Mouse (Mus musculus): ENCODE measurements around the gene Cdc27. TPM values are rescaled to one million over a fixed set of nuclear protein-coding genes. Genes with fewer than 3 reads are reported as not detected.
A peak's percentile ranks its signal among the peaks of the same experiment; 100 is the strongest.

Gene Cdc27
- 22.2 and 23.8 TPM in 2 replicates for polyA plus RNA-seq (2012; rRNA removed)

DNA sequence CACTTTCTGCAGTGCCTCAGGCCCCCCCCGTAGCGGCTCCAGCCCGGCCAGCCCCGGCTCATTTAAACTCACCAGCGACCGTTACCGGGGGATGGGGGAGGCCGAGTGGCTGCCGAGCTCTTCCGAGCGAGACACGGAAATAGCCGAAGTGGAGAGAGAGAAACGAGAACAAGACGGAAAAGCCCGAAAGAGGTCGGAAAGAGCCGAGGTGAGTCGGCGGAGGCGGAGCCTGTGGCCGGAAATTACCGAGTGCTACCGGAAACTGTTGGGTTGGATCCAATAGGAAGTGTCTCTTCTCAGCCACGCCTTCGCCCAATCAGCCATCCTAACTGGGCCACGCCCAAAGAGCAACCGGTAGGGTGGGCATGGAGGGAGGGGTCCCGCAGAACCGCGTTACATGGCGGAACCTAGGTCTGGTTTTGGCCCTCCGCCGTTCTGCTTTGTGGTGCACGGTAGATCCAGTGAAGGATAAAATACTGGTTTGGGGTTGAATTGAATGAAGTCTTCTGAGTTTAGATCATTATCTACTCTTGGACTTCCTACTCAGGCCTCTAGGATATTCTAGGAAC lies at the start of gene Cdc27, which contains the start of gene Myl4:
Cdc27 (minus strand) TSS at position 215 of the 569 bp plus-strand sequence.
Myl4 (plus strand) TSS at position 258 of the 569 bp plus-strand sequence.
- Histone ChIP-seq H3K4me3 (ENCODE audit: insufficient read depth, low read length) (peak within 1 kb of the TSS; percentile 76), H3K4me1 (ENCODE audit: control insufficient read depth, insufficient read depth, low read length) (peaks cover 2% of the 10 kb centered on the region; the same call in 1 of the 2 replicates), H3K27ac (ENCODE audit: insufficient read depth, low read length) (peak within 1 kb of the TSS; percentile 93)
- TF ChIP-seq CTCF (IDR thresholded peaks at IDR 0.05; ENCODE audit: extremely low read depth, insufficient read depth, low read length) (no peak), POLR2A (IDR thresholded peaks at IDR 0.05; ENCODE audit: extremely low read depth, insufficient read depth, low read length) (peak; percentile 61; the same call in 1 of the 2 replicates)

- Histone ChIP-seq H3K27ac (ENCODE audit: insufficient read depth, low read length) (no peak overlapping the region), H3K4me3 (ENCODE audit: insufficient read depth, low read length) (no peak overlapping the region), H3K4me1 (ENCODE audit: control insufficient read depth, insufficient read depth, low read length) (no peaks in the 10 kb centered on the region)
- TF ChIP-seq CTCF (IDR thresholded peaks at IDR 0.05; ENCODE audit: extremely low read depth, insufficient read depth, low read length) (no peak), POLR2A (IDR thresholded peaks at IDR 0.05; ENCODE audit: extremely low read depth, insufficient read depth, low read length) (no peak)
These were observed 49.0 kb upstream of the Cdc27 start for GRCm38 (mm10) chr11:104599265-104599945.

- Histone ChIP-seq H3K27ac (ENCODE audit: insufficient read depth, low read length) (no peak overlapping the region), H3K4me3 (ENCODE audit: insufficient read depth, low read length) (no peak overlapping the region), H3K4me1 (ENCODE audit: control insufficient read depth, insufficient read depth, low read length) (no peaks in the 10 kb centered on the region)
- TF ChIP-seq CTCF (IDR thresholded peaks at IDR 0.05; ENCODE audit: extremely low read depth, insufficient read depth, low read length) (no peak), POLR2A (IDR thresholded peaks at IDR 0.05; ENCODE audit: extremely low read depth, insufficient read depth, low read length) (no peak)
These were observed 45.9 kb upstream of the Cdc27 start for GRCm38 (mm10) chr11:104596365-104596764.

GRCm38 (mm10) chr11:104592066-104592835 lies 41.8 kb upstream of the Cdc27 start:
- TF ChIP-seq CTCF (IDR thresholded peaks at IDR 0.05; ENCODE audit: extremely low read depth, insufficient read depth, low read length) (no peak), POLR2A (IDR thresholded peaks at IDR 0.05; ENCODE audit: extremely low read depth, insufficient read depth, low read length) (no peak)
- Histone ChIP-seq H3K4me3 (ENCODE audit: insufficient read depth, low read length) (no peak overlapping the region), H3K4me1 (ENCODE audit: control insufficient read depth, insufficient read depth, low read length) (no peaks in the 10 kb centered on the region), H3K27ac (ENCODE audit: insufficient read depth, low read length) (no peak overlapping the region)

DNA sequence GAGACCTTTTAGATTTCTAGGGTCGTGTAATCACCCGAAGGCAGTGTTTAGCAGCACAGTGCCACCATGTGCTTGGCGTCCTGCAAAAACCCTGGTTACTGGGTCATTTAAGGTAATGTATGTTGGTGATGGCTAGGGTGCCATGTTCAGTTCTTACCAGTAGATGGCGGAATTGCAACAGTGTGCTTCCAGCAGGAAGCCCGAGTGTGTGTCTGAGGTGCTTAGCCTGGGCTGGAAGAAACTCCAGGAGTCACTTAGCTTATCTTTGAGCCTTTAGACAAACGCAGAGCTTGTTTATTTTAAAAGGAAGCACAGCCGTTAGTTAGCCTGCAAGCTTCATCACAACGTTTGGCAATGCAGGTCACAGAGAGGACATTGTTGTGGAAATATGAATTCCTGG lies 39.7 kb upstream of the Cdc27 start:
- H3K4me3 ChIP-seq (ENCODE audit: insufficient read depth, low read length): no peak overlapping the region
- H3K27ac ChIP-seq (ENCODE audit: insufficient read depth, low read length): no peak overlapping the region
- no peaks in the 10 kb centered on the region for H3K4me1 ChIP-seq (ENCODE audit: control insufficient read depth, insufficient read depth, low read length)
- TF ChIP-seq CTCF (IDR thresholded peaks at IDR 0.05; ENCODE audit: extremely low read depth, insufficient read depth, low read length) (peak; percentile 94), POLR2A (IDR thresholded peaks at IDR 0.05; ENCODE audit: extremely low read depth, insufficient read depth, low read length) (no peak)

GRCm38 (mm10) chr11:104589570-104589969 lies 39.1 kb upstream of the Cdc27 start:
- Histone ChIP-seq H3K27ac (ENCODE audit: insufficient read depth, low read length) (no peak overlapping the region), H3K4me3 (ENCODE audit: insufficient read depth, low read length) (no peak overlapping the region), H3K4me1 (ENCODE audit: control insufficient read depth, insufficient read depth, low read length) (no peaks in the 10 kb centered on the region)
- TF ChIP-seq POLR2A (IDR thresholded peaks at IDR 0.05; ENCODE audit: extremely low read depth, insufficient read depth, low read length): no peak
- TF ChIP-seq CTCF (IDR thresholded peaks at IDR 0.05; ENCODE audit: extremely low read depth, insufficient read depth, low read length): no peak

GRCm38 (mm10) chr11:104588513-104588912 lies 38.1 kb upstream of the Cdc27 start:
- H3K4me1 ChIP-seq (ENCODE audit: control insufficient read depth, insufficient read depth, low read length): no peaks in the 10 kb centered on the region
- TF ChIP-seq POLR2A (IDR thresholded peaks at IDR 0.05; ENCODE audit: extremely low read depth, insufficient read depth, low read length) (no peak), CTCF (IDR thresholded peaks at IDR 0.05; ENCODE audit: extremely low read depth, insufficient read depth, low read length) (no peak)
- no peak overlapping the region for H3K4me3 ChIP-seq (ENCODE audit: insufficient read depth, low read length)
- H3K27ac ChIP-seq (ENCODE audit: insufficient read depth, low read length): no peak overlapping the region

GRCm38 (mm10) chr11:104587904-104588303 lies 37.5 kb upstream of the Cdc27 start:
- H3K4me1 ChIP-seq (ENCODE audit: control insufficient read depth, insufficient read depth, low read length): no peaks in the 10 kb centered on the region
- H3K27ac ChIP-seq (ENCODE audit: insufficient read depth, low read length): no peak overlapping the region
- no peak overlapping the region for H3K4me3 ChIP-seq (ENCODE audit: insufficient read depth, low read length)
- TF ChIP-seq POLR2A (IDR thresholded peaks at IDR 0.05; ENCODE audit: extremely low read depth, insufficient read depth, low read length) (no peak), CTCF (IDR thresholded peaks at IDR 0.05; ENCODE audit: extremely low read depth, insufficient read depth, low read length) (no peak)

- no peak for TF ChIP-seq CTCF (IDR thresholded peaks at IDR 0.05; ENCODE audit: extremely low read depth, insufficient read depth, low read length)
- TF ChIP-seq POLR2A (IDR thresholded peaks at IDR 0.05; ENCODE audit: extremely low read depth, insufficient read depth, low read length): no peak
These were observed 35.1 kb upstream of the Cdc27 start for GRCm38 (mm10) chr11:104585495-104585894.

More at GRCm38 (mm10) chr11:104585495-104585894, 35.1 kb upstream of the Cdc27 start:
- H3K4me1 ChIP-seq (ENCODE audit: control insufficient read depth, insufficient read depth, low read length): no peaks in the 10 kb centered on the region
- no peak overlapping the region for H3K4me3 ChIP-seq (ENCODE audit: insufficient read depth, low read length)
- H3K27ac ChIP-seq (ENCODE audit: insufficient read depth, low read length): no peak overlapping the region
